Mouse (Mus musculus) embryonic fibroblast, embryonic 13.5 days (primary cell): ENCODE data around the gene Il9r. TPM values are rescaled to one million over a fixed set of nuclear protein-coding genes. Genes with fewer than 3 reads are reported as not detected.
A peak's percentile ranks its signal among the peaks of the same experiment; 100 is the strongest.

Experiments
- H3K27ac ChIP-seq: 2 replicates; pipeline ENCODE4 v1.5.1; 2012; ENCODE audit warnings: low read length, control low read depth, inconsistent platforms; ENCODE audit not compliant: insufficient read depth
- H3K4me1 ChIP-seq: 2 replicates; pipeline ENCODE4 v1.6.1; 2011; ENCODE audit warnings: low read length; ENCODE audit not compliant: control insufficient read depth, insufficient read depth
- H3K4me3 ChIP-seq: 2 replicates; pipeline ENCODE4 v1.5.1; 2011; ENCODE audit warnings: mild to moderate bottlenecking, control low read depth, low read length; ENCODE audit not compliant: insufficient read depth
- CTCF ChIP-seq: IDR thresholded peaks from 2 replicates; pipeline ENCODE4 v1.5.1; 2011; ENCODE audit warnings: mild to moderate bottlenecking, control low read depth, low read length, moderate library complexity, borderline replicate concordance; ENCODE audit not compliant: insufficient read depth
- POLR2A ChIP-seq: IDR thresholded peaks from 2 replicates; pipeline ENCODE4 v1.6.1; 2011; ENCODE audit warnings: low read depth, mild to moderate bottlenecking, control low read depth, low read length, moderate library complexity
- polyA plus RNA-seq: library from polyadenylated mRNA; stranded (reverse); fragments of >200 nt; gene quantifications from 2 replicates; pipeline ENCODE4 v1.2.4, GENCODE M21; 2011; ENCODE audit warnings: low read depth; ENCODE audit not compliant: missing spikeins, insufficient read length

Gene Il9r
- polyA plus RNA-seq, 1 experiment = not detected

DNA sequence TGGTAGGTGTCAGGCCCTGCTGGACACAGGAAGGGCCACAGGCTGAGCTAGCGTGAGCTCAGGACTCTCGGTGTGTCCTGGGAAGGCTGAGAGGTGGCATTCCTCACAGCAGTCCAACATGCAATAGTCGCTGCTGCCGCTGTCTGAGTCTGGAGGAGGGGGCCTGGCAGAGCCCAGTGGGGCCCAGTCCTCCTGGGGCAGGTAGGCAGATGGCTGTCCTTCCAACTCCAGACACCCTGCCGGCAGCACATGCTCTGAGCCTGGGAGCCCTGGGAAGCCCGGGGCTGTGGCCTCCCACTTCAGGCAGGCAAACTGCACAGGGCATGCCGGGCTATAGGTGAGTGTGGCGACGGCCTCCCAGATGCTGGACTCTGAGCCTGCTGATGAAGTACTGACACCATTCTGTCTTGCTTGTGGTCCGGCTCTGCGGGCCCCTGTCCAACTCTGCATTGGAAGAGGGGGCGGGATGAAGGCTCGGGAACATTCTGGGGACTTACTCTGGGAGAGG is 9.4 kb downstream of the Il9r start:
- H3K27ac ChIP-seq = no peak overlapping the region
- no peak overlapping the region for H3K4me3 ChIP-seq
- TF ChIP-seq CTCF (no peak), POLR2A (no peak)

DNA sequence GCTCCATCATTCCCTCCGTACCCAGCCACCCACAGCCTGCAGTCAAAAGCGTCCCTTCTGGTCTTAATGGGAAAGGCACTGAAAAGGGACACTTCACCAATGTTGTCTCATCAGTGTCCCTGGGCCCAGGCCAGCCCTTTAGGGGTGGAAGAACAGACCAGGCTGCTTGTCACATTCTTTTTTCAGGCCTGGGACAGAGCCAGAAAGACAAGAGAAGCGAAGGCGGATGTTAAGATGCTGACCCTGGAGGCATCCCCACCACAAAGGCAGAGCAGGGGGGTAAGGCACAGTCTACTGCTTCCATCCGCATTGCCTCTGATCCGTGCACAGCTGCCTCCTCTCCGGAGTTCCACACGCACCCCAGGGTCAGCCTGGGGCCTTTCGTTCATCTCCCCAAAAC is 10.0 kb downstream of the Il9r start:
- TF ChIP-seq CTCF = no peak
- no peak for TF ChIP-seq POLR2A
- H3K27ac ChIP-seq = no peak overlapping the region
- H3K4me3 ChIP-seq = no peak overlapping the region
- H3K4me1 ChIP-seq = no peaks in the 10 kb centered on the region

More for the DNA sequence above, 9.4 kb downstream of the Il9r start:
- H3K4me1 ChIP-seq = no peaks in the 10 kb centered on the region

DNA sequence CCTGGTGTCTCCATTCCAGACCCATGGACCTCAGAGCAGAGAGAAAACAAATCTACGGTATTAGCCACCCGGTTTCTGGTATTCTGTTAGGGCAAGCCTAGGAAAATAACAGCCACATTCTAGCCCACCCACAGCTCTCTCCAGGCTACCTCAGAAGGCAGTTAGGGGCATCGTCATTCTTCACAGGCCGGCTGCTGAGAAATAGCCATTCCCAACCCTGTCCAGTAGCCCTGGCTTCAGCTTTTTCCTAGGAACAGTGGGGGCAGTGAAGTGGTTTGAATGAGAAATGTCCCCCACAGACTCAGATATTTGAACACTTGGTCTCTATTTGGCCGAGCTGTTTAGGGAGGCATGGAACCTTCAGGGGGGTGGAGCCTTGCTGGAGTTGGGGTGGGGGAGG is 10.6 kb downstream of the Il9r start:
- Histone ChIP-seq H3K4me1 (no peaks in the 10 kb centered on the region), H3K4me3 (no peak overlapping the region), H3K27ac (no peak overlapping the region)
- TF ChIP-seq POLR2A (no peak), CTCF (no peak)

DNA sequence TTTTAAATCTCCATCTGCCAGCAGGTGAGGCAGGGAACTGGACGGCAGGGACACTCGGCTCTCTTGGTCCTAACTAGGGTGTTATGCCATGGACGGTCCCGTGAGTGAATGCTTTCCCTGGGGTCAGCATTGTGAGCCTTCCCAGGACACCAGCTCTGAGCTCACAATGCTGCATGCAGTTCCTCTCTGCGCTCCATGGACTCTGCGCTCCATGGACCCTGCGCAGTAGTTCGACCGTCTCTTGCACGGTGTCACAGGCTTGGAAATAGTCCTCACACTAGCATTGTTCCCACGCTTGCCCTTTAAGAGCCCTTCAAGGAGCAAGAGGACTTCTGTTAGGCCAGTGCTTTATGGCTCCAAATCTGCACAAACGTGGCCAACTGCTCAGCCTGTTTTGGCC is 11.2 kb downstream of the Il9r start:
- H3K4me1 ChIP-seq = no peaks in the 10 kb centered on the region
- H3K4me3 ChIP-seq = no peak overlapping the region
- TF ChIP-seq CTCF (no peak), POLR2A (no peak)
- H3K27ac ChIP-seq = no peak overlapping the region

DNA sequence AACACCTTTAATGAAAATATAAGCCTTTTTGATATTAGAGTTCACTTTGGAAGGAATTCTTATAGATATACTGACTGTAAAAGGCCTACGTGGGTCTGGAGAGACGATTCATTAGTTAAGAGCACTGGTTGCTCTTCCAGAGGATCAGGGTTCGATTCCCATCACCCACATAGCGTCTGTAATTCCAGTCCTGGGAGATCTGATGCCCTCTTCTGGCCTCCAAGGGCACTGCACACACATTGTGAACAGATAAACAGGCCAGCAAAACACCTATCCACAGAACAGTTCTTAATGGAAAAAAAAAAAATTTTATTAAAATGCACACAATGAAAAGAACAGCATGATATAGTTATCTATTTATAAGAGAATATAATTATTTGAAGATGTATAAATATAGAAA is 12.8 kb downstream of the Il9r start:
- TF ChIP-seq CTCF (no peak), POLR2A (no peak)
- no peak overlapping the region for H3K4me3 ChIP-seq
- H3K27ac ChIP-seq = no peak overlapping the region
- no peaks in the 10 kb centered on the region for H3K4me1 ChIP-seq

DNA sequence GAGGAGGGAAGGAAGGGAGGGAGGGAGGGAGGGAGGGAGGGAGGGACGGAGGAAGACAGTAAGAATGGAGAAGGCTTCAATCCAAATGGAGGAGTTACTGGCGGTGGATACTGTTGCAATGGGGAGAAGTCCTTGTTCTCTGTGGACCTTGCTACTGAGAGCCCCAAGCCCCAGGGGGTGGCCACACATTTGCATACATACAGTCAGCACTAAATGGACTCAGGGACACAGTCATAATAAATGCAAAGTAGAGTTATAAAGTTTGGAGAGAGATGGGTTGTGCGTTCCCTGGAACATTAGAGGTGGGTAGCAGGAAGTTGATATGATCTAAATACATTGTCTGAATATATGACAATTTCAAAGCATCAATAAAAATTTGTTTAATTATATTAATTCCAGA is 14.0 kb downstream of the Il9r start:
- TF ChIP-seq CTCF = no peak
- H3K27ac ChIP-seq = no peak overlapping the region
- H3K4me1 ChIP-seq = no peaks in the 10 kb centered on the region
- no peak overlapping the region for H3K4me3 ChIP-seq

DNA sequence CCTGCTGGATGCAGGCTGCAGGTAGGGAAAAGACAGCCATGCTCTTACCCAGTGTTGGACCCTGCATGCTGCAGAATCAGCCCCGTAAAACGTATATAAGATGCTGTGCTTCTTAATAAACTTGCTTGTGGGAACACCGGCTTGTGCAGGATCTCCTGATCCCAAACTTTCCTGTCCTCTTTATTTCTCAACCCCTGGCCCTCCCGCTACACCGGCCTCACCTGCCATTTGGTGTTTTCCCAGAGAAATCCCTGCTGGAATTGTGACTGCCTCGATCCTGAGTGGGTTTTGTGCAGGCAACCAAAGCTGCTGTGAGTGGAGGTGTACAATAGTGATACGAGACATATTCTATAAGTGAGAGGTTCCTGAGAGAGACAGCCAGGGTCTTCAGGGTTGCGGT is 15.6 kb downstream of the Il9r start:
- H3K27ac ChIP-seq = no peak overlapping the region
- TF ChIP-seq CTCF (no peak), POLR2A (no peak)
- no peak overlapping the region for H3K4me3 ChIP-seq
- no peaks in the 10 kb centered on the region for H3K4me1 ChIP-seq

DNA sequence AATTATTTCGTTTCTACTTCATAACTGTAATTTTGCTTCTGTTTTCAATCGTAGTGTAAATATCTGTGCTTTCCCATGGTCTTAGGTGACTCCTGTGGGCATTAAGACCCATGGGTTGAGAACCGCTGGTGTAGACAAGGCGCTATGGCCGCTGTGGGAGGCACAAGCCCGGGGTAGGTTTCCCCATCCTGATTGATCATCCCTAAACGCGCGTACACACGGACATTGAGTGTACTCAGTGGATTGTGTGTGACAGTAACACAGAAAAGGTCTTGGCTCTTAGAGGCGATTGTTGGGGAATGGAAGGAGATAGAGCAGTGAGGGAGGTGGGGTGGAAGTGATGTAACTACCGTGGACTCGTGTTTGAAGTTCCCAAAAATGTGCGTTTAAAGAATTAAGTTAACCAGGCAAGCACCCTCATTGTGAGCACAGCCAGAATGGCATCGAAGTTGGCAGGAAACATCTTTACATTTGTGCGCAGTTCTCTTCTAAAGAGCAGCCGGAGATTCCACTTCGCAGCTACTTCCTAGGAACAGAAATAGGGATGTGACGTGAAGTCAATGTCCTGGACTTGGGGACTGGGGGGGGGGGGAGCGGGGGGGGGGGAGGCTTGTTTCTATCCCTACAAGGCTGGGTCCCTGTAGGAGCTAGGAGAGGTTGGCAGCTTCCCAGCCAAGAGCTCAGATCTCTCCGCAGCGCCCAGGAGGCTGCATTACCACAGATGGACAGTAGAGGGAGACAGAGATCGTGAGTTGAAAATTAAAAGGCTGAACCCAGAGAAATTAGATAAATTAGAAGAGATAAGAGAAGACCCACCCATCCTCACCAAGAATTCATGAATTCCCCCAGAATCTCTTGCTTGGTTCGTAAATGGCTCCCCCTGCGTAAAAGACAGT is 17.9 kb downstream of the Il9r start:
- no peak overlapping the region for H3K27ac ChIP-seq
- TF ChIP-seq POLR2A (no peak), CTCF (peak; percentile 70)
- H3K4me3 ChIP-seq = no peak overlapping the region

DNA sequence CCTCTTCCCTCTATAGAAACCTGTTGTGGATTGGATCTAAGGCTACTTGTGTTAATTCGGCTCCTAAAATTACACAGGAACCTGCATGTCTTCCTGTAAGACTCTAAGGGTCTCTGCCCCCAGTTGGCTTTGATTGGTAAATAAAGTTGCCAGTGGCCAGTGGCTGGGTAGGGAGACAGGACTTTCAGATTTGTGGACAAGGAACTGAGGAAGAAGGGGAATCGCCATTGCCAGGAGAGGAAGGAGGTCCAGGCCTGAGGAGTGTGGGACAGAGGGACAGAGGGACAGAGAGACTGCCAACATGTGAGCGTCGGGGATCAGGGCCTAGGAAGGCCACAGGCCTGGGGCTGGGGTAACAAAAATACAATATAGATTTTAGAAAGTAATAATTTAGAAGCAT is 18.8 kb downstream of the Il9r start:
- H3K4me3 ChIP-seq = no peak overlapping the region
- no peak overlapping the region for H3K27ac ChIP-seq

More for the DNA sequence above, 17.9 kb downstream of the Il9r start:
- H3K4me1 ChIP-seq = no peaks in the 10 kb centered on the region

DNA sequence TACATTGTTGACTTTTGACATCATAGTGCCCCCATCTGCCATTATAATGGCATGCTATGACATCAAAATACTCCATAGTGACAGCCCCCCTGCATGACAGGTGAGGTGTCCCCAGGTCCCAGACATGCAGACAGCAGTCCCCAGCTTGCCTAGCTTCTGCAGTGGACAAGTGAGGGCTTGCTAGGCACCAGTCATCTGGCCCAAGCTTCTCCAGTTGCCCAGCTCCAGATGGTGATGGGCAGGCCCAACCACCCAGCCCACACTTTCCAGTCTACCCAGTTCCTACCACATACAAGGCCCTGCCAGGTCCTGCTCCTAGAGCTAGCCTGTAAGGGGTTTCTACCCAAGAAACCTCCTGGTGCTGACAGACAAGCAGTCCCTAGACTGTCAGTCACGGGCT is 21.6 kb downstream of the Il9r start:
- no peak overlapping the region for H3K4me3 ChIP-seq
- H3K4me1 ChIP-seq = no peaks in the 10 kb centered on the region
- H3K27ac ChIP-seq = no peak overlapping the region
- TF ChIP-seq CTCF (no peak), POLR2A (no peak)

More for the DNA sequence above, 18.8 kb downstream of the Il9r start:
- TF ChIP-seq CTCF (no peak), POLR2A (no peak)
- H3K4me1 ChIP-seq = no peaks in the 10 kb centered on the region
